Mouse (Mus musculus) brain, embryonic 14.5 days (tissue): Measurements from ENCODE around the gene B4galt2. TPM values are rescaled to one million over a fixed set of nuclear protein-coding genes. Genes with fewer than 3 reads are reported as not detected.

ENCODE experiments used
- DNase-seq: peaks from one replicate; pipeline ENCODE4 v3.0.0-alpha.2; 2011; ENCODE audit warnings: low read depth
- CTCF ChIP-seq: fragments of 200-500 bp; IDR thresholded peaks from 2 replicates; pipeline ENCODE4 v1.5.1; 2012; ENCODE audit warnings: inconsistent platforms, mild to moderate bottlenecking, moderate library complexity, borderline replicate concordance; ENCODE audit not compliant: insufficient read depth, insufficient read length; ENCODE audit errors: extremely low read depth
- POLR2A ChIP-seq: fragments of 200-500 bp; IDR thresholded peaks from 2 replicates; pipeline ENCODE4 v1.6.1; 2012; ENCODE audit warnings: mild to moderate bottlenecking, inconsistent platforms, borderline replicate concordance; ENCODE audit not compliant: poor library complexity, insufficient read depth, insufficient read length, severe bottlenecking; ENCODE audit errors: extremely low read depth
- polyA plus RNA-seq: library from polyadenylated mRNA; depleted of rRNA; stranded (reverse); fragments of >200 nt; gene quantifications from 2 replicates; pipeline ENCODE4 v1.2.3, GENCODE M21; 2012; rRNA removed

Gene B4galt2
- polyA plus RNA-seq, 1 experiment = 175 TPM

GRCm38 (mm10) chr4:117830124-117830551 is 53.1 kb downstream of the B4galt2 start:
- DNase-seq = peak; percentile 43
- TF ChIP-seq CTCF (no peak), POLR2A (no peak)

- no peak for TF ChIP-seq POLR2A
- peak; percentile 87 for TF ChIP-seq CTCF
Observed at GRCm38 (mm10) chr4:117829260-117830123, 53.8 kb downstream of the B4galt2 start.

GRCm38 (mm10) chr4:117828572-117829145 is 54.6 kb downstream of the B4galt2 start:
- DNase-seq = no peak
- TF ChIP-seq CTCF = no peak
- TF ChIP-seq POLR2A = no peak

More at GRCm38 (mm10) chr4:117829260-117830123, 53.8 kb downstream of the B4galt2 start:
- DNase-seq = peak; percentile 76

Other genes with a start within 250 kb of the B4galt2 start
- gene Dmap1, start 201.2 kb downstream of the B4galt2 start, polyA plus RNA-seq = 60.3 and 62.8 TPM in 2 replicates
- not detected in 2 replicates for gene Gm12845, start 159.1 kb downstream of the B4galt2 start, polyA plus RNA-seq
- gene Klf17, start 117.8 kb downstream of the B4galt2 start, polyA plus RNA-seq = 0.03 TPM in 1 of 2 replicates, not detected in the other
- 23.6 and 45.8 TPM in 2 replicates for gene Slc6a9, start 49.0 kb downstream of the B4galt2 start, polyA plus RNA-seq
- gene Ccdc24, start 10.9 kb downstream of the B4galt2 start, polyA plus RNA-seq = 21.7 and 23.0 TPM in 2 replicates
- 453 and 682 TPM in 2 replicates for gene Atp6v0b, start 3.8 kb upstream of the B4galt2 start, polyA plus RNA-seq
- 22.7 and 36.5 TPM in 2 replicates for gene Dph2, start 8.5 kb upstream of the B4galt2 start, polyA plus RNA-seq
- 116 and 126 TPM in 2 replicates for gene Ipo13, start 31.5 kb upstream of the B4galt2 start, polyA plus RNA-seq
- gene Artn, start 46.3 kb upstream of the B4galt2 start, polyA plus RNA-seq = 0.40 and 0.59 TPM in 2 replicates